Mouse (Mus musculus) skeletal muscle tissue, adult 2 months (tissue): ENCODE data around the gene Man2a2.
A peak's percentile ranks its signal among the peaks of the same experiment; 100 is the strongest.

Experiments
- DNase-seq: peaks from one replicate; pipeline ENCODE4 v3.0.0-alpha.2; 2012; ENCODE audit warnings: low read depth, low spot score

The Man2a2 gene

GRCm38 (mm10) chr7:80370649-80371040, 530 bp downstream of the Man2a2 start:
- DNase-seq: peak; percentile 92

GRCm38 (mm10) chr7:80369967-80370431, 1.2 kb downstream of the Man2a2 start:
- DNase-seq: no peak

GRCm38 (mm10) chr7:80369461-80369860, 1.7 kb downstream of the Man2a2 start:
- no peak for DNase-seq

- DNase-seq: no peak
Observed at GRCm38 (mm10) chr7:80368635-80369421, 2.3 kb downstream of the Man2a2 start.

GRCm38 (mm10) chr7:80368009-80368408, 3.2 kb downstream of the Man2a2 start:
- DNase-seq: no peak

GRCm38 (mm10) chr7:80367232-80367631, 3.9 kb downstream of the Man2a2 start:
- no peak for DNase-seq

- peak; percentile 53 for DNase-seq
Observed at GRCm38 (mm10) chr7:80365759-80366158, 5.4 kb downstream of the Man2a2 start.

GRCm38 (mm10) chr7:80360435-80360834, 10.7 kb downstream of the Man2a2 start:
- no peak for DNase-seq

- DNase-seq: no peak
Observed at GRCm38 (mm10) chr7:80358039-80358438, 13.1 kb downstream of the Man2a2 start.

- no peak for DNase-seq
Observed at GRCm38 (mm10) chr7:80357156-80357555, 14.0 kb downstream of the Man2a2 start.

GRCm38 (mm10) chr7:80356351-80356750, 14.8 kb downstream of the Man2a2 start:
- no peak for DNase-seq

- DNase-seq: peak; percentile 90
Observed at GRCm38 (mm10) chr7:80352920-80353319, 18.3 kb downstream of the Man2a2 start.

GRCm38 (mm10) chr7:80350808-80351207, 20.4 kb downstream of the Man2a2 start:
- DNase-seq: no peak

- DNase-seq: no peak
Observed at GRCm38 (mm10) chr7:80347670-80348586, 23.2 kb downstream of the Man2a2 start.

GRCm38 (mm10) chr7:80346830-80347229, 24.3 kb downstream of the Man2a2 start:
- DNase-seq: no peak

- no peak for DNase-seq
Observed at GRCm38 (mm10) chr7:80346173-80346572, 25.0 kb downstream of the Man2a2 start.

GRCm38 (mm10) chr7:80343270-80344018, 27.7 kb downstream of the Man2a2 start:
- DNase-seq: no peak

GRCm38 (mm10) chr7:80342858-80343257, 28.3 kb downstream of the Man2a2 start, which contains the start of gene Hddc3:
Gene Hddc3 (plus strand): TSS chr7:80343104.
- DNase-seq: peak; percentile 86

GRCm38 (mm10) chr7:80341793-80342192, 29.4 kb downstream of the Man2a2 start:
- no peak for DNase-seq

GRCm38 (mm10) chr7:80340793-80341192, 30.4 kb downstream of the Man2a2 start, which contains the start of gene Unc45a:
Gene Unc45a (minus strand): TSS chr7:80341005.
- peak; percentile 71 for DNase-seq
